Mouse (Mus musculus) naive thymus-derived CD4-positive, alpha-beta T cell, adult 2 months (primary cell): Measurements from ENCODE around the gene Sstr3.

ENCODE experiments used
- DNase-seq: peaks from one replicate; pipeline ENCODE4 v3.0.0-alpha.2; 2011; ENCODE audit warnings: low read depth

Gene Sstr3

GRCm38 (mm10) chr15:78502437-78503132, 41.9 kb downstream of the Sstr3 start:
- DNase-seq = no peak

GRCm38 (mm10) chr15:78494968-78495406, 49.5 kb downstream of the Sstr3 start, which contains the start of gene Il2rb:
Il2rb (minus strand) TSS chr15:78495271.
- peak; percentile 77 for DNase-seq

- DNase-seq = peak; percentile 63
Measured at GRCm38 (mm10) chr15:78493401-78494010, 51.0 kb downstream of the Sstr3 start.

GRCm38 (mm10) chr15:78491301-78491700, 53.2 kb downstream of the Sstr3 start:
- no peak for DNase-seq

- DNase-seq = no peak
Measured at GRCm38 (mm10) chr15:78489906-78490305, 54.6 kb downstream of the Sstr3 start.

GRCm38 (mm10) chr15:78489248-78489647, 55.2 kb downstream of the Sstr3 start:
- DNase-seq = no peak

GRCm38 (mm10) chr15:78487066-78487465, 57.4 kb downstream of the Sstr3 start:
- no peak for DNase-seq
